Mouse (Mus musculus) kidney, embryonic 16.5 days (tissue): ENCODE measurements at regions not wholly inside any gene's neighbourhood (a gene's known extent, or its start where the extent isn't known, plus 50 kb on each side); places are given as distances from the start of the nearest gene placed in this dataset.
A peak's percentile ranks its signal among the peaks of the same experiment; 100 is the strongest.

Experiments
- ATAC-seq: fragments of 200-750 bp; cut with Nextera tagmentation; 2 replicates; pipeline ENCODE4 v1.8.0; 2017; ENCODE audit warnings: moderate TSS enrichment; ENCODE audit not compliant: low FRiP score, low TSS enrichment
- H3K27ac ChIP-seq: fragments of 300-500 bp; sonication (generic); 2 replicates; pipeline ENCODE4 v1.5.1; 2014; ENCODE audit warnings: low read length
- H3K27me3 ChIP-seq: fragments of 300-500 bp; sonication (generic); 2 replicates; pipeline ENCODE4 v1.6.1; 2014; ENCODE audit warnings: low read length, control low read depth, mixed read lengths; ENCODE audit not compliant: insufficient read depth
- H3K36me3 ChIP-seq: fragments of 300-500 bp; sonication (generic); 2 replicates; pipeline ENCODE4 v1.6.1; 2014; ENCODE audit warnings: low read length, control low read depth, mixed read lengths; ENCODE audit not compliant: insufficient read depth
- H3K4me1 ChIP-seq: fragments of 300-500 bp; sonication (generic); 2 replicates; pipeline ENCODE4 v1.6.1; 2014; ENCODE audit warnings: low read length, control low read depth, mixed read lengths; ENCODE audit not compliant: insufficient read depth
- H3K4me2 ChIP-seq: fragments of 300-500 bp; sonication (generic); replicated peaks from 2 replicates; pipeline ENCODE4 v1.6.1; 2014; ENCODE audit warnings: low read depth, low read length
- H3K4me3 ChIP-seq: fragments of 300-500 bp; sonication (generic); 2 replicates; pipeline ENCODE4 v1.5.1; 2014; ENCODE audit warnings: mild to moderate bottlenecking, low read length
- H3K9ac ChIP-seq: fragments of 300-500 bp; sonication (generic); replicated peaks from 2 replicates; pipeline ENCODE4 v1.6.1; 2014; ENCODE audit warnings: low read length
- H3K9me3 ChIP-seq: fragments of 300-500 bp; sonication (generic); 2 replicates; pipeline ENCODE4 v1.6.1; 2016; ENCODE audit warnings: low read length, control low read depth
- WGBS: fragments of 180-500 bp; shearing (Covaris S2); extraction: QIAGEN DNeasy Blood & Tissue Kit; methylation state at CpG from one replicate; pipeline ENCODE4 v1.1.7; 2014; 5-methylcytosine and 5-hydroxymethylcytosine counted together

GRCm38 (mm10) chr5:26338191-26338590, 80.7 kb downstream of the Gm7361 start:
- Histone ChIP-seq H3K9me3 (no peaks in the 10 kb centered on the region), H3K4me1 (no peaks in the 10 kb centered on the region), H3K27ac (no peak overlapping the region), H3K27me3 (no peaks in the 10 kb centered on the region), H3K4me2 (no peak overlapping the region), H3K36me3 (no peaks in the 10 kb centered on the region), H3K4me3 (no peak overlapping the region), H3K9ac (no peak overlapping the region)
- ATAC-seq: no peak

GRCm38 (mm10) chr5:26339266-26339665, 81.8 kb downstream of the Gm7361 start:
- no peaks in the 10 kb centered on the region for H3K36me3 ChIP-seq
- 94% methylated on average over 1 of the region's 1 CpGs for WGBS
- no peaks in the 10 kb centered on the region for H3K27me3 ChIP-seq
- H3K27ac ChIP-seq: no peak overlapping the region
- H3K4me3 ChIP-seq: no peak overlapping the region
- H3K4me2 ChIP-seq: no peak overlapping the region
- H3K9ac ChIP-seq: no peak overlapping the region
- no peaks in the 10 kb centered on the region for H3K9me3 ChIP-seq
- no peak for ATAC-seq
- no peaks in the 10 kb centered on the region for H3K4me1 ChIP-seq

- ATAC-seq: no peak
- Histone ChIP-seq H3K9ac (no peak overlapping the region), H3K4me2 (no peak overlapping the region), H3K36me3 (no peaks in the 10 kb centered on the region), H3K4me3 (no peak overlapping the region), H3K27ac (no peak overlapping the region), H3K27me3 (no peaks in the 10 kb centered on the region), H3K4me1 (no peaks in the 10 kb centered on the region), H3K9me3 (no peaks in the 10 kb centered on the region)
- WGBS: 96% methylated on average over 10 of the region's 10 CpGs
These were observed 97.7 kb downstream of the Gm7361 start for GRCm38 (mm10) chr5:26355156-26355555.

GRCm38 (mm10) chr5:26359082-26359481, 101.6 kb downstream of the Gm7361 start:
- H3K4me2 ChIP-seq: no peak overlapping the region
- no peak overlapping the region for H3K27ac ChIP-seq
- H3K27me3 ChIP-seq: no peaks in the 10 kb centered on the region
- no peak for ATAC-seq
- H3K9me3 ChIP-seq: no peaks in the 10 kb centered on the region
- WGBS: 95% methylated on average over 3 of the region's 3 CpGs
- no peak overlapping the region for H3K4me3 ChIP-seq
- H3K4me1 ChIP-seq: no peaks in the 10 kb centered on the region
- no peaks in the 10 kb centered on the region for H3K36me3 ChIP-seq
- H3K9ac ChIP-seq: no peak overlapping the region

- ATAC-seq: no peak
- 0 out of 2 replicates have a peak, but pooled peaks cover 3% of the 10 kb centered on the region for H3K9me3 ChIP-seq
- 61% methylated on average over 10 of the region's 10 CpGs for WGBS
- H3K4me3 ChIP-seq: no peak overlapping the region
- no peak overlapping the region for H3K27ac ChIP-seq
- H3K9ac ChIP-seq: no peak overlapping the region
- H3K36me3 ChIP-seq: no peaks in the 10 kb centered on the region
- H3K4me2 ChIP-seq: no peak overlapping the region
- H3K4me1 ChIP-seq: no peaks in the 10 kb centered on the region
- H3K27me3 ChIP-seq: no peaks in the 10 kb centered on the region
These were observed 116.9 kb downstream of the Gm7361 start for GRCm38 (mm10) chr5:26374175-26374984.

GRCm38 (mm10) chr5:26407088-26407672, 149.7 kb downstream of the Gm7361 start:
- H3K9ac ChIP-seq: no peak overlapping the region
- H3K36me3 ChIP-seq: no peaks in the 10 kb centered on the region
- 42% methylated on average over 2 of the region's 2 CpGs for WGBS
- peak; percentile 78; the same call in 1 of the 2 replicates for ATAC-seq
- H3K9me3 ChIP-seq: 0 out of 2 replicates have a peak, but pooled peaks cover 2% of the 10 kb centered on the region
- no peak overlapping the region for H3K4me2 ChIP-seq
- H3K27ac ChIP-seq: no peak overlapping the region
- no peaks in the 10 kb centered on the region for H3K27me3 ChIP-seq
- H3K4me1 ChIP-seq: no peaks in the 10 kb centered on the region
- H3K4me3 ChIP-seq: no peak overlapping the region

GRCm38 (mm10) chr5:26413185-26413584, 155.7 kb downstream of the Gm7361 start:
- WGBS: 29% methylated on average over 1 of the region's 1 CpGs
- H3K27ac ChIP-seq: no peak overlapping the region
- H3K4me1 ChIP-seq: no peaks in the 10 kb centered on the region
- no peaks in the 10 kb centered on the region for H3K36me3 ChIP-seq
- ATAC-seq: no peak
- no peak overlapping the region for H3K4me3 ChIP-seq
- no peaks in the 10 kb centered on the region for H3K27me3 ChIP-seq
- no peak overlapping the region for H3K9ac ChIP-seq
- H3K9me3 ChIP-seq: no peaks in the 10 kb centered on the region
- H3K4me2 ChIP-seq: no peak overlapping the region

GRCm38 (mm10) chr5:26444331-26445200, 187.1 kb downstream of the Gm7361 start:
- H3K9me3 ChIP-seq: no peaks in the 10 kb centered on the region
- 75% methylated on average over 4 of the region's 4 CpGs for WGBS

GRCm38 (mm10) chr5:26451306-26451705, 193.8 kb downstream of the Gm7361 start:
- Histone ChIP-seq H3K9me3 (no peaks in the 10 kb centered on the region), H3K27me3 (no peaks in the 10 kb centered on the region), H3K4me1 (no peaks in the 10 kb centered on the region), H3K27ac (no peak overlapping the region), H3K9ac (no peak overlapping the region), H3K4me3 (no peak overlapping the region), H3K4me2 (no peak overlapping the region), H3K36me3 (no peaks in the 10 kb centered on the region)
- no peak for ATAC-seq
- 83% methylated on average over 1 of the region's 1 CpGs for WGBS

More at GRCm38 (mm10) chr5:26444331-26445200, 187.1 kb downstream of the Gm7361 start:
- no peak overlapping the region for H3K27ac ChIP-seq
- H3K4me3 ChIP-seq: no peak overlapping the region
- H3K4me2 ChIP-seq: no peak overlapping the region
- no peaks in the 10 kb centered on the region for H3K27me3 ChIP-seq
- no peaks in the 10 kb centered on the region for H3K4me1 ChIP-seq
- ATAC-seq: no peak
- H3K9ac ChIP-seq: no peak overlapping the region
- H3K36me3 ChIP-seq: no peaks in the 10 kb centered on the region
